Mouse (Mus musculus): ENCODE measurements at regions not wholly inside any gene's neighbourhood (a gene's known extent, or its start where the extent isn't known, plus 50 kb on each side); places are given as distances from the start of the nearest gene placed in this dataset.
A peak's percentile ranks its signal among the peaks of the same experiment; 100 is the strongest.

GRCm38 (mm10) chr1:13949241-13949640 lies 2143.9 kb downstream of the 4930444P10Rik start:
- no peak for DNase-seq (ENCODE audit: extremely low spot score, low read depth, low spot score)

GRCm38 (mm10) chr1:13941351-13941750 lies 2151.8 kb downstream of the 4930444P10Rik start:
- DNase-seq (ENCODE audit: extremely low spot score, low read depth, low spot score) = no peak

GRCm38 (mm10) chr1:13938344-13938743 lies 2154.8 kb downstream of the 4930444P10Rik start:
- no peak for DNase-seq (ENCODE audit: extremely low spot score, low read depth, low spot score)

- DNase-seq (ENCODE audit: extremely low spot score, low read depth, low spot score) = no peak
Observed at GRCm38 (mm10) chr1:13935938-13936491, 2157.1 kb downstream of the 4930444P10Rik start.

GRCm38 (mm10) chr1:13928679-13929078 lies 2164.4 kb downstream of the 4930444P10Rik start:
- no peak for DNase-seq (ENCODE audit: extremely low spot score, low read depth, low spot score)

GRCm38 (mm10) chr1:13927964-13928363 lies 2165.2 kb downstream of the 4930444P10Rik start:
- DNase-seq (ENCODE audit: extremely low spot score, low read depth, low spot score) = no peak

GRCm38 (mm10) chr1:13925994-13926393 lies 2167.1 kb downstream of the 4930444P10Rik start:
- DNase-seq (ENCODE audit: extremely low spot score, low read depth, low spot score) = no peak

- no peak for DNase-seq (ENCODE audit: extremely low spot score, low read depth, low spot score)
Observed at GRCm38 (mm10) chr1:13915216-13915615, 2177.9 kb downstream of the 4930444P10Rik start.

- DNase-seq (ENCODE audit: extremely low spot score, low read depth, low spot score) = no peak
Observed at GRCm38 (mm10) chr1:13879126-13879525, 2214.0 kb downstream of the 4930444P10Rik start.

- no peak for DNase-seq (ENCODE audit: extremely low spot score, low read depth, low spot score)
Observed at GRCm38 (mm10) chr1:13873925-13874324, 2219.2 kb downstream of the 4930444P10Rik start.

GRCm38 (mm10) chr1:13872536-13872935 lies 2220.6 kb downstream of the 4930444P10Rik start:
- DNase-seq (ENCODE audit: extremely low spot score, low read depth, low spot score) = no peak

- no peak for DNase-seq (ENCODE audit: extremely low spot score, low read depth, low spot score)
Observed at GRCm38 (mm10) chr1:13870631-13871286, 2222.4 kb downstream of the 4930444P10Rik start.

GRCm38 (mm10) chr1:13865713-13866112 lies 2227.4 kb downstream of the 4930444P10Rik start:
- no peak for DNase-seq (ENCODE audit: extremely low spot score, low read depth, low spot score)

- DNase-seq (ENCODE audit: extremely low spot score, low read depth, low spot score) = no peak
Observed at GRCm38 (mm10) chr1:13863712-13864111, 2229.4 kb downstream of the 4930444P10Rik start.

GRCm38 (mm10) chr1:13861070-13861511 lies 2232.0 kb downstream of the 4930444P10Rik start:
- DNase-seq (ENCODE audit: extremely low spot score, low read depth, low spot score) = peak; percentile 86

GRCm38 (mm10) chr1:13860469-13860868 lies 2232.7 kb downstream of the 4930444P10Rik start:
- DNase-seq (ENCODE audit: extremely low spot score, low read depth, low spot score) = no peak

- no peak for DNase-seq (ENCODE audit: extremely low spot score, low read depth, low spot score)
Observed at GRCm38 (mm10) chr1:13859723-13860122, 2233.4 kb downstream of the 4930444P10Rik start.

- DNase-seq (ENCODE audit: extremely low spot score, low read depth, low spot score) = no peak
Observed at GRCm38 (mm10) chr1:13858371-13859018, 2234.6 kb downstream of the 4930444P10Rik start.

- DNase-seq (ENCODE audit: extremely low spot score, low read depth, low spot score) = no peak
Observed at GRCm38 (mm10) chr1:13856998-13857397, 2236.1 kb downstream of the 4930444P10Rik start.

- DNase-seq (ENCODE audit: extremely low spot score, low read depth, low spot score) = no peak
Observed at GRCm38 (mm10) chr1:13851144-13851543, 2242.0 kb downstream of the 4930444P10Rik start.

- no peak for DNase-seq (ENCODE audit: extremely low spot score, low read depth, low spot score)
Observed at GRCm38 (mm10) chr1:13849071-13849470, 2244.1 kb downstream of the 4930444P10Rik start.

GRCm38 (mm10) chr1:13846336-13846865 lies 2246.7 kb downstream of the 4930444P10Rik start:
- no peak for DNase-seq (ENCODE audit: extremely low spot score, low read depth, low spot score)
